8 mouse cellular contexts compared by ENCODE assay signal in genomic region chr11:16514221-16514620, GRCm38 (mm10). TPM values are rescaled to one million over a fixed set of nuclear protein-coding genes. Genes with fewer than 3 reads are reported as not detected.
DNase-seq lines count a peak whose midpoint lies in the region; ATAC-seq lines count a peak whose summit lies in the region.
"Not testable (repeated sequence)": the region's sequence is repeated elsewhere in the genome, so short reads cannot be mapped to it uniquely, and the experiment has no call there.

No protein-coding gene starts in this region.

- H3K9me3 ChIP-seq in heart, embryonic 11.5 days (replicated peaks; ENCODE audit: control insufficient read depth, low read length); kidney, embryonic 14.5 days (ENCODE audit: control insufficient read depth, low read length); liver, embryonic 13.5 days (replicated peaks); liver, embryonic 16.5 days (replicated peaks; ENCODE audit: control insufficient read depth, low read length); neural tube, embryonic 11.5 days (ENCODE audit: control insufficient read depth, low read length): not testable (repeated sequence)

- peak; percentile 45 for DNase-seq in ZHBTc4 (ENCODE audit: low read depth, low spot score)
- DNase-seq in gastrocnemius, adult 18-20 months (ENCODE audit: low spot score): peak; percentile 38
- DNase-seq in liver: peak; percentile 32
- not testable (repeated sequence) for DNase-seq in liver, embryonic 13.5 days; neural tube, embryonic 11.5 days (ENCODE audit: low spot score)

- WGBS in heart, embryonic 11.5 days (ENCODE audit: insufficient replicate concordance): 39% methylated on average over 23 of the region's 23 CpGs
- WGBS in kidney, embryonic 14.5 days: 61% methylated on average over 23 of the region's 23 CpGs
- WGBS in liver, embryonic 13.5 days (ENCODE audit: insufficient replicate concordance): 42% methylated on average over 23 of the region's 23 CpGs
- 55% methylated on average over 23 of the region's 23 CpGs for WGBS in liver, embryonic 16.5 days (ENCODE audit: insufficient replicate concordance)
- WGBS in neural tube, embryonic 11.5 days: 59% methylated on average over 23 of the region's 23 CpGs

- H3K4me1 ChIP-seq in heart, embryonic 11.5 days (ENCODE audit: control insufficient read depth, insufficient read depth, low read length); kidney, embryonic 14.5 days (ENCODE audit: control insufficient read depth, insufficient read depth, low read length); liver, embryonic 13.5 days (replicated peaks); liver, embryonic 16.5 days (ENCODE audit: control insufficient read depth, low read depth, low read length); neural tube, embryonic 11.5 days (ENCODE audit: control insufficient read depth, insufficient read depth, low read length): not testable (repeated sequence)

- not testable (repeated sequence) for H3K27ac ChIP-seq in heart, embryonic 11.5 days (ENCODE audit: low read depth, low read length); kidney, embryonic 14.5 days (ENCODE audit: low read depth, low read length); liver, embryonic 13.5 days; liver, embryonic 16.5 days (ENCODE audit: low read length); neural tube, embryonic 11.5 days (ENCODE audit: low read depth, low read length)

- not testable (repeated sequence) for H3K4me2 ChIP-seq in heart, embryonic 11.5 days; kidney, embryonic 14.5 days (replicated peaks; ENCODE audit: low read depth, low read length); liver, embryonic 13.5 days; liver, embryonic 16.5 days (ENCODE audit: low read depth, low read length); neural tube, embryonic 11.5 days (ENCODE audit: low read depth)

- not testable (repeated sequence) for H3K4me3 ChIP-seq in heart, embryonic 11.5 days (ENCODE audit: low read depth, low read length); kidney, embryonic 14.5 days (ENCODE audit: low read length); liver, embryonic 13.5 days (replicated peaks); liver, embryonic 16.5 days (ENCODE audit: low read depth, low read length); neural tube, embryonic 11.5 days (ENCODE audit: low read depth, low read length)

- H3K9ac ChIP-seq in heart, embryonic 11.5 days (ENCODE audit: low read depth, low read length); kidney, embryonic 14.5 days (ENCODE audit: low read depth, low read length); liver, embryonic 13.5 days; liver, embryonic 16.5 days (ENCODE audit: low read depth, low read length); neural tube, embryonic 11.5 days (ENCODE audit: low read length): not testable (repeated sequence)

- not testable (repeated sequence) for H3K36me3 ChIP-seq in heart, embryonic 11.5 days (ENCODE audit: control insufficient read depth, insufficient read depth, low read length); kidney, embryonic 14.5 days (ENCODE audit: control insufficient read depth, insufficient read depth, low read length); liver, embryonic 13.5 days; liver, embryonic 16.5 days (ENCODE audit: control insufficient read depth, insufficient read depth); neural tube, embryonic 11.5 days (ENCODE audit: control insufficient read depth, insufficient read depth, low read length)

- peak; percentile 55; the same call in 1 of the 2 replicates for ATAC-seq in heart, embryonic 11.5 days (replicated peaks; ENCODE audit: insufficient number of reproducible peaks, low FRiP score, low TSS enrichment)
- ATAC-seq in kidney, embryonic 14.5 days (ENCODE audit: low FRiP score, low TSS enrichment): peak; percentile 55; the same call in 1 of the 2 replicates
- ATAC-seq in liver, embryonic 13.5 days (ENCODE audit: low read depth): peak; percentile 73
- ATAC-seq in liver, embryonic 16.5 days (ENCODE audit: low read depth): peak; percentile 55
- 0 out of 2 replicates have a peak, but pooled peaks have one; percentile 38 for ATAC-seq in neural tube, embryonic 11.5 days (ENCODE audit: insufficient read depth, low FRiP score, low TSS enrichment)

- not testable (repeated sequence) for H3K27me3 ChIP-seq in heart, embryonic 11.5 days (ENCODE audit: control insufficient read depth, insufficient read depth, low read length); kidney, embryonic 14.5 days (ENCODE audit: control insufficient read depth, insufficient read depth, low read length); liver, embryonic 13.5 days; liver, embryonic 16.5 days (ENCODE audit: control insufficient read depth, insufficient read depth, low read depth, low read length); neural tube, embryonic 11.5 days (ENCODE audit: control insufficient read depth, insufficient read depth, low read length)

RNA-seq across cellular contexts. Expression of gene Sec61g, which starts 5.9 kb away (rescaled TPM):
- 1 to 10 TPM; 2.9 to 4.2 TPM for total RNA-seq in gastrocnemius, adult 18-20 months (2021)
- polyA plus RNA-seq in heart, embryonic 11.5 days (2014; fragmentation: Nextera tagmentation; extraction: Ambion mirVana): 28.7 and 36.6 TPM in 2 replicates
- 31.6 and 50.7 TPM in 2 replicates for polyA plus RNA-seq in kidney, embryonic 14.5 days (2014; fragmentation: Nextera tagmentation; extraction: Ambion mirVana)
- polyA plus RNA-seq in liver, embryonic 13.5 days (2015; fragmentation: Nextera tagmentation; extraction: Ambion mirVana): 35.3 and 36.8 TPM in 2 replicates
- 29.9 and 35.1 TPM in 2 replicates for polyA plus RNA-seq in liver, embryonic 16.5 days (2015; fragmentation: Nextera tagmentation; extraction: Ambion mirVana)
- 41.2 and 42.2 TPM in 2 replicates for polyA plus RNA-seq in neural tube, embryonic 11.5 days (2014; fragmentation: Nextera tagmentation; extraction: Ambion mirVana)
